Mouse (Mus musculus): Measurements from ENCODE around the gene Usp48. TPM values are rescaled to one million over a fixed set of nuclear protein-coding genes. Genes with fewer than 3 reads are reported as not detected.
"Not testable (repeated sequence)": the region's sequence is repeated elsewhere in the genome, so short reads cannot be mapped to it uniquely, and the experiment has no call there.

The Usp48 gene
- 100 to 1,000 TPM in 1 of 2 experiments, 10 to 100 TPM in 1; 76.5 to 113 TPM for total RNA-seq (2021)
- long read RNA-seq, experiment 1, full-length matches to known transcripts: 12 of 53 reads
- long read RNA-seq, experiment 1, partial matches to known transcripts: 11 of 53 reads
- long read RNA-seq, experiment 1, other reads (novel, unspliced or antisense): 30 of 53 reads
- long read RNA-seq, experiment 2, full-length matches to known transcripts: 4 of 31 reads
- long read RNA-seq, experiment 2, partial matches to known transcripts: 1 of 31 reads
- long read RNA-seq, experiment 2, other reads (novel, unspliced or antisense): 26 of 31 reads

- peak; percentile 99 for DNase-seq
Measured at GRCm38 (mm10) chr4:137593601-137594495, at the start of gene Usp48. Gene Usp48 (plus strand): TSS chr4:137593755.

GRCm38 (mm10) chr4:137545568-137545967, 48.0 kb upstream of the Usp48 start:
- DNase-seq: no peak

- peak; percentile 63 for DNase-seq
Measured at GRCm38 (mm10) chr4:137546003-137546525, 47.5 kb upstream of the Usp48 start.

- DNase-seq: no peak
Measured at GRCm38 (mm10) chr4:137553466-137553865, 40.1 kb upstream of the Usp48 start.

GRCm38 (mm10) chr4:137556673-137557210, 36.8 kb upstream of the Usp48 start:
- no peak for DNase-seq

GRCm38 (mm10) chr4:137569873-137570272, 23.7 kb upstream of the Usp48 start:
- no peak for DNase-seq

- no peak for DNase-seq
Measured at GRCm38 (mm10) chr4:137574469-137574868, 19.1 kb upstream of the Usp48 start, which contains the start of gene Ldlrad2. Gene Ldlrad2 (minus strand): TSS chr4:137574569.

- DNase-seq: no peak
Measured at GRCm38 (mm10) chr4:137577486-137577885, 16.1 kb upstream of the Usp48 start.

- DNase-seq: peak; percentile 80
Measured at GRCm38 (mm10) chr4:137578181-137578845, 15.2 kb upstream of the Usp48 start.

- DNase-seq: no peak
Measured at GRCm38 (mm10) chr4:137579789-137580188, 13.8 kb upstream of the Usp48 start.

GRCm38 (mm10) chr4:137580299-137580698, 13.3 kb upstream of the Usp48 start:
- no peak for DNase-seq

GRCm38 (mm10) chr4:137581815-137582214, 11.7 kb upstream of the Usp48 start:
- peak; percentile 82 for DNase-seq

- not testable (repeated sequence) for DNase-seq
Measured at GRCm38 (mm10) chr4:137589095-137589494, 4.5 kb upstream of the Usp48 start.

GRCm38 (mm10) chr4:137589586-137589985, 4.0 kb upstream of the Usp48 start:
- DNase-seq: no peak

GRCm38 (mm10) chr4:137590961-137591360, 2.6 kb upstream of the Usp48 start:
- DNase-seq: peak; percentile 69

GRCm38 (mm10) chr4:137594496-137595270, 1.1 kb downstream of the Usp48 start:
- DNase-seq: peak; percentile 65

GRCm38 (mm10) chr4:137597098-137597630, 3.6 kb downstream of the Usp48 start:
- DNase-seq: no peak

- DNase-seq: no peak
Measured at GRCm38 (mm10) chr4:137598577-137598976, 5.0 kb downstream of the Usp48 start.

GRCm38 (mm10) chr4:137603449-137604171, 10.1 kb downstream of the Usp48 start:
- no peak for DNase-seq

- no peak for DNase-seq
Measured at GRCm38 (mm10) chr4:137607023-137607422, 13.5 kb downstream of the Usp48 start.

Measured in adrenal gland, postnatal 10 days (tissue).